Mouse (Mus musculus) E14TG2a.4 (cell line): ENCODE measurements around the gene Pex13.

Experiments
- H3K27me3 ChIP-seq: 2 replicates; pipeline ENCODE4 v1.6.1; 2014; ENCODE audit warnings: low read length, control low read depth; ENCODE audit not compliant: insufficient read depth
- H3K36me3 ChIP-seq: 2 replicates; pipeline ENCODE4 v1.6.1; 2014; ENCODE audit warnings: low read length, control low read depth; ENCODE audit not compliant: insufficient read depth
- H3K4me1 ChIP-seq: replicated peaks from 2 replicates; pipeline ENCODE4 v1.6.1; 2014; ENCODE audit warnings: low read depth, low read length, control low read depth
- H3K4me3 ChIP-seq: replicated peaks from 2 replicates; pipeline ENCODE4 v1.5.1; 2014; ENCODE audit warnings: mild to moderate bottlenecking, low read length
- H3K9me3 ChIP-seq: 2 replicates; pipeline ENCODE4 v1.6.1; 2014; ENCODE audit warnings: low read length, control low read depth
- CTCF ChIP-seq: conservative IDR thresholded peaks from 2 replicates; pipeline ENCODE4 v1.5.1; 2014; ENCODE audit warnings: low read length
- NANOG ChIP-seq: IDR thresholded peaks from 2 replicates; pipeline ENCODE4 v1.6.1; 2014; ENCODE audit warnings: borderline replicate concordance, low read length, mixed read lengths
- POU5F1 ChIP-seq: IDR thresholded peaks from 2 replicates; pipeline ENCODE4 v1.6.1; 2014; ENCODE audit warnings: low read length, borderline replicate concordance

The Pex13 gene

DNA sequence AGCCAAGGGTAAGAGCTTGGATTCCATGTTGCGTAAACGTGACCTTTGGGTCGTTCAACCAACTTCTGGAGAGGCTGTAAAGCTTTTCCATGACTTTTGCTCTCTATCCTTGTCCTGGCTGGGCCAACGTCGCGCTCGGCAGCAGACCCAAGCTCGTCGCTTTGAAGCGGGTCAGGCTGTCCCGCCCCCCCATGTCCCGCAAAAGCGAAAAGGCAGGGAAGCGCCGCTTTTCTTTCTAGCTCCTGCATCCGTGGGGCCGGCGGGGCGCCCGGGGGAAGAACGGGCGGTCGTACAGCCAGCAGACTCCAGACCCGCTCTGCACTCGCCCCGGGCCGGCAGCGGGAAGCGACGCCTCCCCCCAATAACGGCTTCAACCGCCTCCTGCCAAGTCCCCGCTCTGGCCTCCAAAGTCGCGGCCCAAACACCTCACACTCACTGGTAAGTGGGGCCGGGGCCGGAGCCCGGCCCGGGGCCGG, 410 bp downstream of the Pex13 start, which contains the start of gene Pus10:
Gene Pus10, plus strand, starts transcription at position 364 of the 476 bp plus-strand sequence.
- H3K9me3 ChIP-seq: no peaks in the 10 kb centered on the region
- H3K4me1 ChIP-seq: peaks cover 47% of the 10 kb centered on the region
- peaks cover 10% of the 10 kb centered on the region; the same call in 1 of the 2 replicates for H3K36me3 ChIP-seq
- TF ChIP-seq CTCF (no peak), POU5F1 (no peak), NANOG (no peak)
- H3K4me3 ChIP-seq: peak within 1 kb of the TSS; percentile 98
- no peaks in the 10 kb centered on the region for H3K27me3 ChIP-seq

GRCm38 (mm10) chr11:23664232-23664631, 1.5 kb downstream of the Pex13 start:
- TF ChIP-seq NANOG (no peak), POU5F1 (no peak), CTCF (no peak)
- Histone ChIP-seq H3K9me3 (no peaks in the 10 kb centered on the region), H3K36me3 (peaks cover 12% of the 10 kb centered on the region; the same call in 1 of the 2 replicates), H3K4me3 (peak overlapping the region; percentile 98; the same call in 1 of the 2 replicates), H3K4me1 (peaks cover 54% of the 10 kb centered on the region), H3K27me3 (no peaks in the 10 kb centered on the region)

DNA sequence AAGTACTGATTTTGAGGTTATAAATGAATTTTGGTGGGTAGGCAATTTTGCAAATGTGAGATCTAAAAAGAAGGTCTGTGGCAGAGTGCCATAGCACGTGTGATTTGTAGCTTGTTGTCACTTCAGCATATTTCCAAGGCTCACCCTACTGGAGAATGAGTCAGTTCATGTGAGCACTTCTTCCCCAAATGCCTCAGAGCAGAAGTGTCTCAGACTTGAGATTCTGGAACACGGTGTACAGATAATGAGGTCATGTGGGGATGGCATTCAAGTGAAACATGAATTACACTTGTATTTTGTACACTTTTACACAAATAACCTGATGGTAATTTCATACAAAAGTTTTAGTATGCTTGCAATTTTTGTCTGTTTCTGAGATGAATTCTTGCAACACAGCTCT, 8.0 kb downstream of the Pex13 start:
- H3K9me3 ChIP-seq: no peaks in the 10 kb centered on the region
- H3K4me1 ChIP-seq: peaks cover 76% of the 10 kb centered on the region
- H3K27me3 ChIP-seq: no peaks in the 10 kb centered on the region
- H3K4me3 ChIP-seq: no peak overlapping the region
- peaks cover 17% of the 10 kb centered on the region for H3K36me3 ChIP-seq
- TF ChIP-seq POU5F1: no peak
- no peak for TF ChIP-seq CTCF
- TF ChIP-seq NANOG: no peak

DNA sequence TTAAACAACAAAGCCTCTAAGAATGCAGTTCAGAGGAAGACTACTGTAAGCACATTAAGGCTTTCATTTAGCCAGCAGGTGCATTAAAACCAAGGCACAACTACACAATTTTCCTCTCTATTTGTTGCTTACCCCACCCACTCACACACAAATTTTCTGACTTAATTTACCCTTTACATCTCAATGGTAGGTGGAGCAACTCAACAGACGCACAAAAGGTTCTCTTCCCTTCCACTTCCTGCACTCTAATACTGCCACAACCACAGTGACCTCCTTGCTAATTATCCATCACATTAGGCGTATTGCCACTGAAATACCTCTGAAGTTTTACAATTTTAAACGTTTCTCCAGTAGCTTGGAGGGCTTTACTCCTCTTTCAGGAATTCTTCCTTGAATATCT, 12.1 kb downstream of the Pex13 start:
- Histone ChIP-seq H3K27me3 (no peaks in the 10 kb centered on the region), H3K36me3 (peaks cover 43% of the 10 kb centered on the region), H3K4me3 (peak overlapping the region; percentile 5), H3K9me3 (no peaks in the 10 kb centered on the region), H3K4me1 (peaks cover 56% of the 10 kb centered on the region)
- 0 out of 2 replicates have a peak, but pooled peaks have one; percentile 15 for TF ChIP-seq NANOG
- TF ChIP-seq CTCF: no peak

GRCm38 (mm10) chr11:23647835-23648234, 17.9 kb downstream of the Pex13 start:
- no peaks in the 10 kb centered on the region for H3K9me3 ChIP-seq
- H3K4me1 ChIP-seq: peaks cover 16% of the 10 kb centered on the region
- peaks cover 59% of the 10 kb centered on the region for H3K36me3 ChIP-seq
- no peaks in the 10 kb centered on the region for H3K27me3 ChIP-seq
- H3K4me3 ChIP-seq: no peak overlapping the region
- TF ChIP-seq CTCF (no peak), NANOG (no peak), POU5F1 (no peak)

DNA sequence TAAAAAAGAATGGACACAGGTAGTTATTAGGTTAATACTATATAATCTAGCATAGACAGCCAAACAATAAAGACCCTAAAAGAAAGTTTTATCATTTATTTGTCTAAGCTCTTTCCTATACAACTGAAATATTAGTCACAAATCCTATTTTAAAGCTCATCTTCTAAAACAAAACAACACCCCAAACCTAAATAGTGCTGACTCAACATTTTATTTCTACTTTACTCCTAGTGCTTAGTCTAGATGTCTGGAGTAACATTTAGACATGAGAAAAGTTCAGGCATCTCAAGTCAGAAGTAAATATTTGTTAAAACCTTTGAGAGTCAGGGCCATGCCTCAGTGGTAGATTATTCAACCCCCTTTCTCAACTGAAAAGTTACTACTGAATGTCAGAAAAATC, 18.3 kb downstream of the Pex13 start:
- Histone ChIP-seq H3K4me1 (peaks cover 12% of the 10 kb centered on the region), H3K4me3 (no peak overlapping the region), H3K9me3 (0 out of 2 replicates have a peak, but pooled peaks cover 1% of the 10 kb centered on the region), H3K27me3 (no peaks in the 10 kb centered on the region), H3K36me3 (peaks cover 60% of the 10 kb centered on the region)
- TF ChIP-seq POU5F1 (no peak), CTCF (no peak), NANOG (no peak)

DNA sequence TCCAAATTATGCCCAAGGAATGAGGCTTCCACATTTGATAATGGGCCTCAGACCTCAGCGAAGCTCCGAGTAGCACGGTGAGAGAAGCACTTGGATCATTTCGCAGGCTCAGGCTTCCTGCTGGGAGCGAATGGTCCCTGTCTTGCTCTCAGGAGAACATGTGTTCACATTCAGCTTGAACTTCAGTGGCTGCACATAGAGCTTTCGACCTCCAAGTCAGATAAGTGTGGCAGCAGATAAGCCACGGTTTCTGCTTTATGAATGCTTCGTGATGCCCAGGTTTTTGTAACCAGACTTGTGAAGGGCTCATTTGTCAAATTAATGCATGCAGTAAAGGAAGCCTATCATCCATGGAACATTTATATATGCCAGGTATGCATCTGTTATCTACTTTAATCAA, 31.2 kb downstream of the Pex13 start:
- peaks cover 5% of the 10 kb centered on the region; the same call in 1 of the 2 replicates for H3K4me1 ChIP-seq
- TF ChIP-seq CTCF (no peak), NANOG (no peak), POU5F1 (no peak)

GRCm38 (mm10) chr11:23633879-23634215, 31.9 kb downstream of the Pex13 start:
- H3K27me3 ChIP-seq: no peaks in the 10 kb centered on the region
- peaks cover 10% of the 10 kb centered on the region for H3K9me3 ChIP-seq
- H3K36me3 ChIP-seq: peaks cover 14% of the 10 kb centered on the region
- H3K4me1 ChIP-seq: peaks cover 5% of the 10 kb centered on the region; the same call in 1 of the 2 replicates
- H3K4me3 ChIP-seq: 0 out of 2 replicates have a peak overlapping the region, but pooled peaks have one; percentile 1
- TF ChIP-seq POU5F1: no peak
- TF ChIP-seq NANOG: no peak
- no peak for TF ChIP-seq CTCF

More for the DNA sequence above, 31.2 kb downstream of the Pex13 start:
- H3K4me3 ChIP-seq: no peak overlapping the region
- no peaks in the 10 kb centered on the region for H3K27me3 ChIP-seq
- H3K9me3 ChIP-seq: peaks cover 10% of the 10 kb centered on the region
- peaks cover 20% of the 10 kb centered on the region for H3K36me3 ChIP-seq
